Mouse (Mus musculus) olfactory bulb, adult 2 months (tissue): ENCODE measurements around the gene Myrip.

Experiments used
- CTCF ChIP-seq: fragments of 200-500 bp; IDR thresholded peaks from 2 replicates; pipeline ENCODE4 v1.5.1; 2012; ENCODE audit warnings: low read depth, mild to moderate bottlenecking, low read length, moderate library complexity; ENCODE audit not compliant: insufficient read depth
- POLR2A ChIP-seq: fragments of 200-500 bp; IDR thresholded peaks from 2 replicates; pipeline ENCODE4 v1.6.1; 2012; ENCODE audit warnings: mild to moderate bottlenecking, low read depth, low read length, moderate library complexity; ENCODE audit not compliant: insufficient read depth

DNA sequence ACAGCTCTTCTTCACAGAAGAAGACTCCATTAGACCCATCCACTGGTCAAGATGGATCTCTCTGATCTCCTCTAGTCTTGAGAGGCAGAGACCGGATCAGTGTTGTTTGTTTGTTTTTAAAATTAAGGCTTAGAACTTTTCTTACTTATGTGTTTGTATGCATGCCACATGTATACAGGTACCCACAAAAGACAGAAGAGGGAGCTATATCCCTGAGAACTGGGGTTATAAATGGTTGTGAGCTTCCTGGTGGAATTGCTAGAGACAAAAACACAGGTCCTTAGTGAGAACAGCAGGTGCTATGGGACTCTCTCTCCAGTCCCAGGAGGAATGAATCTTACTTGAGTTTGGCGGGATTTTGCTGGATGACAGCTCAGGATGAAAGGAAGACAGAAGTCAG, 1.9 kb upstream of the Myrip start:
- TF ChIP-seq CTCF (no peak), POLR2A (no peak)
